Mouse (Mus musculus) hindlimb bud, embryonic 11.5 days (tissue): ENCODE data around the gene Sdhaf4.

Experiments used
- DNase-seq: peaks from one replicate; pipeline ENCODE4 v3.0.0-alpha.2; 2012; ENCODE audit warnings: low read depth, low spot score; ENCODE audit errors: extremely low spot score

Sdhaf4 gene

DNA sequence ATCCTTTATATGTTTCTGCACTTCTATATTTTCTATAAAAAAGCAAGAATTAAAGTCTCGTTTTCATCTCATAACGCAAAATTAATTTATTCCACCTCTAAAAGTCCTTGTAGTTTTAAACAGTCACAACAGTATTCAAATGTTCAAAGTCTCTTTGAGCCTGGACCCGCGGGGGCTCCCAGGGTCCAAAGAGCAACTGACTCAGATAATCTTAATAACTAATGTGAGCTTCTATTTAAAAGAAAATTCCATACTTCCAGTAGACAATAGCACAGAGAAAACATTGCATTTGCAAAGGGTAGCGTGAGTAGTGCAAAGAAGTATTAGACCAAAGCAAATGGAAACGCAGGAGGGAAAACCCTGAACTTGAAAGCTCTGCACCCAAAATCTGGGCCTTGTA, 47.4 kb downstream of the Sdhaf4 start:
- no peak for DNase-seq

DNA sequence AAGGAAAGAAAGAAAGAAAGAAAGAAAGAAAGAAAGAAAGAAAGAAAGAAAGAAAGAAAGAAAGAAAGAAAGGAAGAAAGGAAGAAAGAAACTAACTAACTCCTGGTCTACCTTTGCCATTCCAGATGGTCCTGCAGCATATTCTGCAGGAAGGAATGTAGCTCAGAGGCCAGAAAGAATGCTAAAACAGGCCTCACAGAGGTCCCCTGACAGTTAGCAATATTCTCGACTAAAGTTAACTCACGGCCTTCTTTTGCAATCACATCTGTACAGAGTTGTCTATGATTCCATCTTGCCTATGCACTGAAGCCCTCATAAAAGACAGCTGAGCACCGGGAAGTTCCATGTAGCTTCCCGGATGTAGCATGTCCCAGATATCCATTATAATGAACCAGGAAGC, 49.9 kb downstream of the Sdhaf4 start:
- DNase-seq = no peak

DNA sequence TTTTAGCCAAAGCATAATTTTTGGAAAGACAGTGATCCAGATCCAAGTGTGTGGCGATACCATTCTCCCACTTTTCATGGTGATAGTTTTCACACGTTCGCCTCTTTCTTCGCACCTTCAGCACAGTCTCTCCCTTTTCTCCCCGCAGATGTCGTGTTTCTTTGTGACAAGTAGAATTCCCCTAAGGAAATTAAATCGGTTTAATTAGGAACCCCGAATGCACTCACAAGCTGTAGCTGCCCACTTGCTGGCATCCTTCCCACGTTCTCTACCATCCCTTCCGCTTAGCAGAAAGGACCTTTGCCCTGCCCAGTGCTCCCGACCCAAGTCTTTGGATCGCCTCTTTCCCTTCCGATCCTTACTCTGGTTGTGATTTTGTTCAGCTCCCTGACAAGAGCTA, 51.5 kb downstream of the Sdhaf4 start:
- no peak for DNase-seq

DNA sequence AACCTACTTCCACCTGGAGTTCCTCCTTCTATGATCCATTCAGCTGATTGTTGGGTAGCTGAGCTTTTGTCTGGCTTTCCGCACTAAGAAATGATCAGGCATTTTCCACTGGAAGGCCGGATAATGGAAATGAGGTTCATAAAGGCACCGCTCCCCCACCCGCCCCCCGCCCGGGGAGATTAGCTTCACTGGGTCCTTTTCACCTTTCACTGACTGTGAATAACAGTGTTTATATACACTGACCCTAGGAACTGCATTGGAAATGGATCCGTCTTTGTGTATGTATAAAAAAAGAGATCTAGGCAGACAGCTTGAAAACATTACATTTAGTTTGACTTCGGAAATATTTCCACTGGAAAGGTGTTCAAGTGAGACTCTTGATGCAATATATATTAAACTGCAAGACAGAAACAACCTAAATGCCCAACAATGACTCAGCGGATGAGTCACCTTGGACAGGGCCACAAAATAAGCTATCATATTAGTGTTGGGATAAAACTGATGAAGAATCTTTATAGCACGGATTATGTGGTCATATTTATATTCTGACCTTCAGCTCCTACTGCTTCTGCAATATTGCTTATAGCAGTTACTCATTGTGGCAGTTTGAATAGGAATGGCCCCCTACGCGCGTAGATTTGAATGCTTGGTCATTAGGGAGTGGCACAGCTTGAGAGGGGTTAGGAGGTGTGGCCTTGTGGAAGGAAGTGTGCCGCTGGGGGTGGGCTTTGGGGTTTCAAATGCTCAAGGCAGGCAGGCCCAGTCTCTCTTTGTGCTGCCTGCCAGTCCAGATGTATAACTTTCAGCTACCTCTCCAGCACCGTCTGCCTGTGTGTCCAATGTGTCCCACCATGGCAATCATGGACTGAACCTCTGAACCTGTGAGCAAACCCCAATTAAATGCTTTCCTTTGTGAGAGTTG, 56.4 kb downstream of the Sdhaf4 start:
- DNase-seq = no peak

DNA sequence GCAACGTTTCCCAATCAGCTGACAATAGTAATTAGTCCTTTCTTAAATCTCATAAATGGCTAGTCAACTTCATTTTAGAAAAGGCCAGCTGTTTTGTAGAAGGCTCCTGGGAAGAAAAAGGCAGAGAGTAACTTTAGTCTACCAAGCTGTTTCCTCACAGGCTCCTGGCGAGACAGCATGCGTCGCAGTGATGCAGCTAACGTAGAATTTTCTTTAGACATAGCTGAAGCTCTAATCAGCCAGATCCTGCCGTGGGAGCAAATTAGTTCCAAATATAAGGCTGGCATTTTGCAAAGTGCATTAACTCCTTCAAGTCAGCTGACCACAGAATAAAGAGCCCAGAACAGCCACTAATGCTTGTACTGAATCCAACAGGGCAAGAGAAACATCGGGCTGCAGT, 57.2 kb downstream of the Sdhaf4 start:
- no peak for DNase-seq
